Mouse (Mus musculus): Measurements from ENCODE around the gene Idi2.

The Idi2 gene

DNA sequence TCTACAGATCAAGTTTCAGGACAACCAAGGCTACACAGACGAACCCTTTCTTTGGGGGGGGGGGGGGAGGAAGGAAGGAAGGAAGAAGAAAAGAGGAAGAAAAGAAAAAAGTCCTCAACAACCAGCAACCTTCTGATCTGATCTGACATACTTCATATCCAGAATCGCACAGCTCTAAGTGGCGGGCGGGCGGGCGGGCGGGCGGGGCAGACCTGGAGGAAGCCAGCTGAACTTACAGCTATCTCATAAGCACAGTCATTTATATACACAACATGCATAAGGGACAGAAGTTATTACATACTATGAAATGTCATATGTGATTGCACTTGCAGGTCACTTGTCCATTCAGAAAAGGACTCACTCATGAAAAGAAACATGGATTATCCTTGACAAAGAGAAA lies 46.8 kb downstream of the Idi2 start:
- DNase-seq: no peak

DNA sequence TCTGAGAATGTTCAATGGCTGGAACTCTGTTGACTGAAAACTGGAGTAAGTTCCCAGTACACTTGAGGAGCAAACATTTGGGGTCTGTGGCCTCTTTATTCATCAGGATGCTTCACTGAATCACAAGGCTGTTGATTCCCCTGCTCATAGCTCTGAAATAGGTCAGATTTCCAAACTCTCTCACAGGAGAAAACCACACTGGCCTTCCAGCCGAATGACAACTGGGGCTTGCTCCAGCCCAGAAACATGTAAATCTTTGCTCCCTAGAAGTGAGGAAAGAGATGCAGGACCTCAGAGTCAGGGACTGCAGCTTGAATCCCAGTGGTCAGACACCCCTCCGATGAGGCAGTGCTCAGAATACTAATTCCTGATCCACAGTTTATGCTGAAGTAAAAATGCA lies 50.6 kb downstream of the Idi2 start:
- no peak for DNase-seq

Measured in lung, postnatal 36 days (tissue).